Mouse (Mus musculus): Measurements from ENCODE around the gene Adam4. TPM values are rescaled to one million over a fixed set of nuclear protein-coding genes. Genes with fewer than 3 reads are reported as not detected.
"Not testable (repeated sequence)": the region's sequence is repeated elsewhere in the genome, so short reads cannot be mapped to it uniquely, and the experiment has no call there.

The Adam4 gene
- 0.45 and 0.54 TPM in 2 replicates for polyA plus RNA-seq (2015; fragmentation: Nextera tagmentation; extraction: Ambion mirVana)

DNA sequence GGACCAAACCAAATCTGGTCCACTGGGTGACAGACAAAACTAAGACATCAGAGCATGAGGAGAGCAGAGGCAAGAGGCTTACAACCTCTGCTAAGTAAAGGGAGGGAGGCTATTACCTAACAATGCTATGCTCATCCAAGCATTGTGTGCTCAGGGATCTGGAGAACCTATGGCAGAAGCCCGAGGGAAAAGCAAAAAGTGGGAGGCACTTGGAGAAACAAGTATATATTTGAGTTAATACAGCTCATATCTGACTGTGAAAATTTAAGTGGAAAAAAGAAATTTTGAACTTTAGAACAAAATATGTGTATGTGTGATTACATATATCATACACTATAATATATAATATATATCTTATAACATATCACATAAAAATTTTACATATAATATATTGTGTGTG, at the start of gene Adam4:
TSS of gene Adam4 (minus strand) at position 101 of the 400 bp plus-strand sequence.
- 86% methylated on average over 1 of the region's 1 CpGs for WGBS
- peaks cover 25% of the 10 kb centered on the region for H3K9me3 ChIP-seq (replicated peaks)
- no peak within 1 kb of the TSS for H3K9ac ChIP-seq
- H3K27me3 ChIP-seq = no peaks in the 10 kb centered on the region
- H3K4me1 ChIP-seq = no peaks in the 10 kb centered on the region
- H3K4me3 ChIP-seq (replicated peaks) = no peak within 1 kb of the TSS
- ATAC-seq (replicated peaks; ENCODE audit: low FRiP score) = no peak
- H3K4me2 ChIP-seq = no peak within 1 kb of the TSS
- peaks cover 25% of the 10 kb centered on the region for H3K36me3 ChIP-seq
- H3K27ac ChIP-seq = no peak within 1 kb of the TSS

DNA sequence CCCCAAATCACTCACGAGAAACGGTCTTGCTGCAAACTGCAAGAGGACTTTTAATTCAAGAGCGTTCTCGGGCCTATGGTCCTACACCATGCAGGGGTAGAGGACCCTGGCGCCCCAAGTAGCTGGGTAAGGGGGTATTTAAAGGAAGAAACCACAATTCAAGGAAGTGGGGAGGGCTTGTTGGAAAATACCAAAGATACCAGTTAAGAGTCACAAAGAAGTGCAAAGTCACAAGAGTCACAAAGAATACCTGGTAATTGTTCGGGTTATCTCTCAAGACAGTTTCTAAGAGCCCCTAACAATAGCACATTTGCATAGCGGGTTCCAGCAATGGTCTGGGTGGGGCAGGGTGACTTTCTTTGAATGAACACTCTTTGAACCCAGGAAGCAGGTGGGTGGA, 37.3 kb upstream of the Adam4 start:
- not testable (repeated sequence) for H3K9me3 ChIP-seq (replicated peaks); H3K4me3 ChIP-seq (replicated peaks); H3K27ac ChIP-seq; H3K4me2 ChIP-seq; H3K4me1 ChIP-seq; H3K9ac ChIP-seq; H3K36me3 ChIP-seq; H3K27me3 ChIP-seq; ATAC-seq (replicated peaks; ENCODE audit: low FRiP score)
- WGBS = 96% methylated on average over 7 of the region's 7 CpGs

DNA sequence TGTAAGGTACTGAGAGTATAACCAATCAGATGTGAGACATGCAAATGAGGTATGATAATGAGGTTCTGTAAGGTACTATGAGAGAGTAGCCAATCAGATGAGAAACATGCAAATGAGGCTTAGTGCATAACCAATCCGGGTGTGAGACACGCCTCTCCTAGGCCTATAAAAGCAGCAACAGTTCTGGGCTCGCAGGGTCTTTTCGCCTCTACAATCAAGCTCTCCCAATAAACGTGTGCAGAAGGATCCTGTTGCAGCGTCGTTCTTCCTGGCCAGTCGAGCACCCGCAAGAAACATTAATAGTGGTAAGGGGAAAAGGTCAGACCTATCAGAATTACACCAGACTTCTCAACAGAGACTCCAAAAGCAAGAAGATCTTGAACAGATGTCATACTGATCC, 17.2 kb upstream of the Adam4 start:
- H3K27me3 ChIP-seq; H3K4me3 ChIP-seq (replicated peaks); H3K9me3 ChIP-seq (replicated peaks); H3K4me2 ChIP-seq; H3K4me1 ChIP-seq; H3K9ac ChIP-seq; ATAC-seq (replicated peaks; ENCODE audit: low FRiP score); H3K36me3 ChIP-seq; H3K27ac ChIP-seq: not testable (repeated sequence)
- 89% methylated on average over 9 of the region's 9 CpGs for WGBS

DNA sequence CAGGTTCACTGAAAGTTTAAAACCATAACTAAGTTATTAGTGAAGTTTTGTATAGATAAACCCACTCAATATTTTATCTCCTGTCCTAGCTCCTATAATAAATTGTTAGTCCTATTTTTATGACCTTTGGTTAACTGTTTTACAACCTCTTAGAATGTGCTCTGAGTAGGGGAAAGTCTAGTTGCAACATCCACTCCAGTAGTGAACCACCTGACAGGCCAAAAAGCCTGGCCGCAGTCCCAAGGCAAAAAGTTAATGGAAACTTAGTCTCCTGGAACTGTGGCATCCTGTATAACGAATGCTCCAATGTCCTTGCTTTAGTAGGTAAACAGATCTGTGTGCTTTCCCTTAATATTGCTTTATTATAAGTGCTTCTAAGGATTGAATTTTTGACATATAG, 13.0 kb upstream of the Adam4 start:
- H3K27me3 ChIP-seq; H3K4me1 ChIP-seq; H3K9ac ChIP-seq; H3K4me2 ChIP-seq; H3K9me3 ChIP-seq (replicated peaks); H3K4me3 ChIP-seq (replicated peaks); ATAC-seq (replicated peaks; ENCODE audit: low FRiP score); H3K27ac ChIP-seq: not testable (repeated sequence)
- H3K36me3 ChIP-seq = peaks cover 21% of the 10 kb centered on the region
- 60% methylated on average over 2 of the region's 2 CpGs for WGBS

DNA sequence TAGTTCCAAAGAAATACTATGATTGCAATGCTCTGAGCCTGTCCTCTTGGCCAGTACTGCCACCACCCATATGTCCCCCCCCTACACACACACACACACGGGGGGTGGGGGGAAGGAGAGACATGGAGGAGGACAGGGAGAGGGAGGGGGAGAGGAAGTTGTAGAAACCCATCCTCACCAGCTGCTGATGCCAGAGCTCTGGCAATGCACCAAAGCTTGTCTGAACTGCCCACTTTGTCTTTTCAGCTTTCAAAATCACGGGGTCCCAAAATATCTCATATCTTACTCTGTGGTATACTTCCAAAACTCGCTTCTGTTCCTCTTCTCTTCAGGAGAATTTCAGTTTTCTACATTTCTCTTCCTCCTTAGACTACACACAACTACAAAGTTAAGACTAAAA, 8.5 kb downstream of the Adam4 start:
- Histone ChIP-seq H3K4me1 (no peaks in the 10 kb centered on the region), H3K9ac (no peak overlapping the region), H3K27me3 (no peaks in the 10 kb centered on the region), H3K9me3 (replicated peaks) (no peaks in the 10 kb centered on the region), H3K27ac (no peak overlapping the region), H3K4me3 (replicated peaks) (no peak overlapping the region), H3K4me2 (no peak overlapping the region), H3K36me3 (no peaks in the 10 kb centered on the region)
- no peak for ATAC-seq (replicated peaks; ENCODE audit: low FRiP score)
- 82% methylated on average over 3 of the region's 3 CpGs for WGBS

DNA sequence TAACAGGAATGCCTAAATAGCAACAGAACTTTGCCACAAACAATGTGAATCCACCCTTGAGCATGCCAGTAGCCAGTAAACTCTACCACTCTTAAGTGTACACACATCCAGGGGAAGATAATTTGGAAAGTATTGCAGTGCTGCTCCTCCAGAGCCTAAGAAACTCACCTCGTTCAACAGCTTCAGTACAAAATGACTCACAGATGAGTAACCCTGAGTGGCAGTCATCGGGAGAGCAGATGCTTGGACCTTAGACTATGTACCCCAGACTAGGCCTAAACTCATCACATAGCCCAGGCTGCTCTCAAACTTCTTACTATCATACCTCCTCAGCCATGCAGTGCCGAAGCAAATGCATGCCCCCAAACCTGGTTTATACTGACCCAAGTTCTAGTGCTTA, 12.8 kb downstream of the Adam4 start:
- no peak for ATAC-seq (replicated peaks; ENCODE audit: low FRiP score)
- Histone ChIP-seq H3K9ac (no peak overlapping the region), H3K36me3 (no peaks in the 10 kb centered on the region), H3K27me3 (no peaks in the 10 kb centered on the region), H3K4me1 (no peaks in the 10 kb centered on the region), H3K4me3 (replicated peaks) (no peak overlapping the region), H3K27ac (no peak overlapping the region), H3K4me2 (no peak overlapping the region), H3K9me3 (replicated peaks) (no peaks in the 10 kb centered on the region)
- WGBS = 92% methylated on average over 3 of the region's 3 CpGs

DNA sequence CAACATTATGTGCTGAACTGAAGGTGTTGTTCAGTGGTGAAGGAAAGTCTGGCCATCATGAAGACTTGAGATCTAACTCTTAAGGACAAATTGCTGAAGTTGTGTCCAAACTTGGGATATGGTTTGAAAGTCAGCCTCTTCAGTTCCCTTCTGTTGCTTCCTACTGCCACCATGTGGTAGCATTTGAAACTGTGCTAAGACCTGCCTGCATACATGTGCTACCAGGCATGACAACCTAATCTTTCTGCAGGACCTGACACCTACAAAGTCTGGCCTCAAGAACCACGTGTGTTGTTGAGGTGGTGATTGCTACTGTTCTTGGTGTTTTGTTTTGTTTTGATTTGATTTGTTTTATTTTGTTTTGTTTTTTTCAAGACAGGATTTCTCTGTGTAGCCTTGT, 19.6 kb downstream of the Adam4 start:
- Histone ChIP-seq H3K4me2 (no peak overlapping the region), H3K36me3 (no peaks in the 10 kb centered on the region), H3K9ac (no peak overlapping the region), H3K9me3 (replicated peaks) (no peaks in the 10 kb centered on the region), H3K4me1 (no peaks in the 10 kb centered on the region), H3K27me3 (no peaks in the 10 kb centered on the region), H3K27ac (no peak overlapping the region), H3K4me3 (replicated peaks) (no peak overlapping the region)
- 14% methylated on average over 1 of the region's 1 CpGs for WGBS
- ATAC-seq (replicated peaks; ENCODE audit: low FRiP score) = 0 out of 2 replicates have a peak, but pooled peaks have one; percentile 67

DNA sequence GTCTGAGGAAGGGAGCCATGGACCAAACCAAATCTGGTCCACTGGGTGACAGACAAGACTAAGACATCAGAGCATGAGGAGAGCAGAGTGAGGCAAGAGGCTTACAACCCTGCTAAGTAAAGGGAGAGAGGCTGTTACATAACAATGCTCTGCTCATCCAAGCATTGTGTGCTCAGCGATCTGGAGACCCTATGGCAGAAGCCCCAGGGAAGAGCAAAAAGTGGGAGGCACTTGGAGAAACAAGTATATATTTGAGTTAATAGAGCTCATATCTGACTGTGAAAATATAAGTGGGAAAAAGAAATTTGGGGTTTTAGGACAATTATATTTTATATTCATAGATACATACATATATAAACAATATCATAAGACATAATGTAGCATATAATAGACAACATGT, 42.4 kb downstream of the Adam4 start, which contains the start of gene Gm4787:
TSS of gene Gm4787 (minus strand) at position 101 of the 400 bp plus-strand sequence.
- not testable (repeated sequence) for H3K27me3 ChIP-seq; H3K4me2 ChIP-seq; H3K9ac ChIP-seq; ATAC-seq (replicated peaks; ENCODE audit: low FRiP score); H3K4me1 ChIP-seq; H3K9me3 ChIP-seq (replicated peaks); H3K36me3 ChIP-seq; H3K27ac ChIP-seq; H3K4me3 ChIP-seq (replicated peaks)
- WGBS = 82% methylated on average over 1 of the region's 1 CpGs

Other genes with a start within 250 kb of the Adam4 start
- gene Slc8a3, start 88.8 kb downstream of the Adam4 start, polyA plus RNA-seq (2015; fragmentation: Nextera tagmentation; extraction: Ambion mirVana) = 0.48 and 1.1 TPM in 2 replicates
- gene Gm4787, start 42.5 kb downstream of the Adam4 start, polyA plus RNA-seq (2015; fragmentation: Nextera tagmentation; extraction: Ambion mirVana) = 0.13 and 0.21 TPM in 2 replicates
- gene Cox16, start 63.2 kb upstream of the Adam4 start, polyA plus RNA-seq (2015; fragmentation: Nextera tagmentation; extraction: Ambion mirVana) = 129 and 143 TPM in 2 replicates
- 28.8 TPM in 2 replicates for gene Gm20498, start 111.0 kb upstream of the Adam4 start, polyA plus RNA-seq (2015; fragmentation: Nextera tagmentation; extraction: Ambion mirVana)
- 39.8 and 41.6 TPM in 2 replicates for gene Synj2bp, start 111.0 kb upstream of the Adam4 start, polyA plus RNA-seq (2015; fragmentation: Nextera tagmentation; extraction: Ambion mirVana)
- gene Adam21, start 146.5 kb upstream of the Adam4 start, polyA plus RNA-seq (2015; fragmentation: Nextera tagmentation; extraction: Ambion mirVana) = 0.34 and 0.37 TPM in 2 replicates
- 61.9 and 70.8 TPM in 2 replicates for gene Med6, start 173.1 kb upstream of the Adam4 start, polyA plus RNA-seq (2015; fragmentation: Nextera tagmentation; extraction: Ambion mirVana)
- gene Ttc9, start 209.3 kb upstream of the Adam4 start, polyA plus RNA-seq (2015; fragmentation: Nextera tagmentation; extraction: Ambion mirVana) = 1.2 and 1.4 TPM in 2 replicates

Measured in kidney, embryonic 15.5 days (tissue).